Mouse (Mus musculus) olfactory bulb, adult 2 months (tissue): ENCODE results near the gene Mettl2.

Source experiments
- CTCF ChIP-seq: fragments of 200-500 bp; IDR thresholded peaks from 2 replicates; pipeline ENCODE4 v1.5.1; 2012; ENCODE audit warnings: low read depth, mild to moderate bottlenecking, low read length, moderate library complexity; ENCODE audit not compliant: insufficient read depth
- POLR2A ChIP-seq: fragments of 200-500 bp; IDR thresholded peaks from 2 replicates; pipeline ENCODE4 v1.6.1; 2012; ENCODE audit warnings: mild to moderate bottlenecking, low read depth, low read length, moderate library complexity; ENCODE audit not compliant: insufficient read depth

DNA sequence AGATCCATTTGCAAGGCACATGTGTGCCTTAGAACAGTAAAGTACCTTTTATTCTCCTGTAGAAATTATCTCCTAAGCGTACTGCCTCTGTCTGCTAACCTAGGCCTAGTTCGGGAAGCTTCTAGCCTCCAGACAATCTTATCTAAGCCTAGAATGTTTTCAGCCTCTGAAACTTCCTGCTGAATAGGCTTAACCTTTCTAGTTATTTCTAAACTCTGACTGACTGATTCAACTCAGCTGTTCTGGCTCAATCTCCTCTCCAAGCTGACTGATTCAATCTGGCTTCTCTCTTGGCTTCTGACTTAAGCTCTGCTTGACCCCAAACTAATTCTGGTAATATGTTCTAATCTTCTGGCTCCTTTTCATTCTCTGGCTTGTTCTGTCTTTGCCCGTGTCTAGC lies 23.1 kb downstream of the Mettl2 start:
- TF ChIP-seq CTCF (no peak), POLR2A (no peak)
